Mouse (Mus musculus): ENCODE data around the gene Specc1.

- TF ChIP-seq CTCF (IDR thresholded peaks at IDR 0.05; ENCODE audit: low read depth) (no peak), EP300 (IDR thresholded peaks at IDR 0.05; ENCODE audit: low read depth) (no peak)
Observed at GRCm38 (mm10) chr11:61970901-61971300, 14.3 kb downstream of the Specc1 start.
